Mouse (Mus musculus) thymus, adult 2 months (tissue): ENCODE measurements around the gene Cflar. TPM values are rescaled to one million over a fixed set of nuclear protein-coding genes. Genes with fewer than 3 reads are reported as not detected.
"Not testable (repeated sequence)": the region's sequence is repeated elsewhere in the genome, so short reads cannot be mapped to it uniquely, and the experiment has no call there.

ENCODE experiments used
- DNase-seq: peaks from one replicate; pipeline ENCODE4 v3.0.0; 2021
- H3K27ac ChIP-seq: fragments of 200-500 bp; 2 replicates; pipeline ENCODE4 v1.5.1; 2012; ENCODE audit warnings: low read length, control low read depth; ENCODE audit not compliant: control insufficient read depth, insufficient read depth
- H3K27me3 ChIP-seq: fragments of 200-500 bp; 2 replicates; pipeline ENCODE4 v1.6.1; 2012; ENCODE audit warnings: mild to moderate bottlenecking, low read length, moderate library complexity, mixed read lengths; ENCODE audit not compliant: control insufficient read depth, insufficient read depth
- H3K36me3 ChIP-seq: fragments of 200-500 bp; 2 replicates; pipeline ENCODE4 v1.6.1; 2012; ENCODE audit warnings: mild to moderate bottlenecking, low read length, moderate library complexity; ENCODE audit not compliant: control insufficient read depth, insufficient read depth
- H3K4me1 ChIP-seq: fragments of 200-500 bp; replicated peaks from 2 replicates; pipeline ENCODE4 v1.6.1; 2012; ENCODE audit warnings: low read length; ENCODE audit not compliant: control insufficient read depth, insufficient read depth
- H3K4me3 ChIP-seq: fragments of 200-500 bp; 2 replicates; pipeline ENCODE4 v1.5.1; 2012; ENCODE audit warnings: mild to moderate bottlenecking, low read length, control low read depth, moderate library complexity; ENCODE audit not compliant: control insufficient read depth, insufficient read depth
- CTCF ChIP-seq: fragments of 200-500 bp; IDR thresholded peaks from 2 replicates; pipeline ENCODE4 v1.5.1; 2012; ENCODE audit warnings: mild to moderate bottlenecking, control low read depth, low read length, moderate library complexity, borderline replicate concordance; ENCODE audit not compliant: control insufficient read depth, poor library complexity, insufficient read depth; ENCODE audit errors: extremely low read depth
- POLR2A ChIP-seq: fragments of 200-500 bp; IDR thresholded peaks from 2 replicates; pipeline ENCODE4 v1.6.1; 2012; ENCODE audit warnings: mild to moderate bottlenecking, low read length, control low read depth, moderate library complexity; ENCODE audit not compliant: control insufficient read depth, poor library complexity, insufficient read depth; ENCODE audit errors: extremely low read depth
- WGBS: fragments of 180-500 bp; shearing (Covaris S2); methylation state at CpG from one replicate; pipeline ENCODE4 v1.1.7; 2018; 5-methylcytosine and 5-hydroxymethylcytosine counted together
- polyA plus RNA-seq: library from polyadenylated mRNA; depleted of rRNA; stranded (reverse); fragments of >200 nt; gene quantifications from 2 replicates; pipeline ENCODE4 v1.2.3, GENCODE M21; 2012

Gene Cflar
- polyA plus RNA-seq, 1 experiment, result 83.9 TPM

- no peak overlapping the region for H3K4me3 ChIP-seq
- DNase-seq, result no peak
- H3K27me3 ChIP-seq, result no peaks in the 10 kb centered on the region
- H3K27ac ChIP-seq, result no peak overlapping the region
- TF ChIP-seq CTCF, result no peak
- TF ChIP-seq POLR2A, result no peak
- no peaks in the 10 kb centered on the region; the same call in 1 of the 2 replicates for H3K4me1 ChIP-seq
- 93% methylated on average over 1 of the region's 1 CpGs for WGBS
- no peaks in the 10 kb centered on the region for H3K36me3 ChIP-seq
Measured at GRCm38 (mm10) chr1:58689426-58689825, 21.9 kb upstream of the Cflar start.

GRCm38 (mm10) chr1:58690006-58690744, 21.1 kb upstream of the Cflar start:
- Histone ChIP-seq H3K27me3 (no peaks in the 10 kb centered on the region), H3K4me1 (no peaks in the 10 kb centered on the region; the same call in 1 of the 2 replicates), H3K4me3 (no peak overlapping the region), H3K36me3 (no peaks in the 10 kb centered on the region), H3K27ac (no peak overlapping the region)
- 93% methylated on average over 6 of the region's 6 CpGs for WGBS
- TF ChIP-seq POLR2A (no peak), CTCF (no peak)
- DNase-seq, result no peak

- H3K27me3 ChIP-seq, H3K4me1 ChIP-seq, H3K27ac ChIP-seq, H3K4me3 ChIP-seq, H3K36me3 ChIP-seq, DNase-seq: not testable (repeated sequence)
- 96% methylated on average over 2 of the region's 3 CpGs for WGBS
Measured at GRCm38 (mm10) chr1:58690834-58691488, 20.3 kb upstream of the Cflar start.

GRCm38 (mm10) chr1:58691718-58692117, 19.6 kb upstream of the Cflar start:
- H3K36me3 ChIP-seq, H3K4me1 ChIP-seq, DNase-seq, H3K27ac ChIP-seq, H3K27me3 ChIP-seq, H3K4me3 ChIP-seq: not testable (repeated sequence)
- 86% methylated on average over 1 of the region's 1 CpGs for WGBS

- Histone ChIP-seq H3K4me1 (no peaks in the 10 kb centered on the region; the same call in 1 of the 2 replicates), H3K4me3 (no peak overlapping the region), H3K36me3 (no peaks in the 10 kb centered on the region), H3K27me3 (no peaks in the 10 kb centered on the region), H3K27ac (no peak overlapping the region)
- DNase-seq, result no peak
- WGBS, result 85% methylated on average over 1 of the region's 1 CpGs
- TF ChIP-seq POLR2A, result no peak
- TF ChIP-seq CTCF, result no peak
Measured at GRCm38 (mm10) chr1:58693696-58694095, 17.6 kb upstream of the Cflar start.

GRCm38 (mm10) chr1:58695810-58696209, 15.5 kb upstream of the Cflar start, which contains the start of gene Als2cr12:
Gene Als2cr12 (minus strand): TSS chr1:58695989.
- not testable (repeated sequence) for DNase-seq, H3K4me1 ChIP-seq, H3K36me3 ChIP-seq, H3K27me3 ChIP-seq, H3K27ac ChIP-seq, H3K4me3 ChIP-seq
- 90% methylated on average over 4 of the region's 4 CpGs for WGBS

GRCm38 (mm10) chr1:58697607-58698006, 13.7 kb upstream of the Cflar start:
- DNase-seq, result peak; percentile 27
- H3K27me3 ChIP-seq, H3K4me1 ChIP-seq, H3K27ac ChIP-seq, H3K36me3 ChIP-seq, H3K4me3 ChIP-seq: not testable (repeated sequence)
- 28% methylated on average over 1 of the region's 1 CpGs for WGBS
